Mouse (Mus musculus): ENCODE measurements around the gene Enc1. TPM values are rescaled to one million over a fixed set of nuclear protein-coding genes. Genes with fewer than 3 reads are reported as not detected.

The Enc1 gene
- polyA plus RNA-seq, 1 experiment from 2014 or later: 8.2 TPM

DNA sequence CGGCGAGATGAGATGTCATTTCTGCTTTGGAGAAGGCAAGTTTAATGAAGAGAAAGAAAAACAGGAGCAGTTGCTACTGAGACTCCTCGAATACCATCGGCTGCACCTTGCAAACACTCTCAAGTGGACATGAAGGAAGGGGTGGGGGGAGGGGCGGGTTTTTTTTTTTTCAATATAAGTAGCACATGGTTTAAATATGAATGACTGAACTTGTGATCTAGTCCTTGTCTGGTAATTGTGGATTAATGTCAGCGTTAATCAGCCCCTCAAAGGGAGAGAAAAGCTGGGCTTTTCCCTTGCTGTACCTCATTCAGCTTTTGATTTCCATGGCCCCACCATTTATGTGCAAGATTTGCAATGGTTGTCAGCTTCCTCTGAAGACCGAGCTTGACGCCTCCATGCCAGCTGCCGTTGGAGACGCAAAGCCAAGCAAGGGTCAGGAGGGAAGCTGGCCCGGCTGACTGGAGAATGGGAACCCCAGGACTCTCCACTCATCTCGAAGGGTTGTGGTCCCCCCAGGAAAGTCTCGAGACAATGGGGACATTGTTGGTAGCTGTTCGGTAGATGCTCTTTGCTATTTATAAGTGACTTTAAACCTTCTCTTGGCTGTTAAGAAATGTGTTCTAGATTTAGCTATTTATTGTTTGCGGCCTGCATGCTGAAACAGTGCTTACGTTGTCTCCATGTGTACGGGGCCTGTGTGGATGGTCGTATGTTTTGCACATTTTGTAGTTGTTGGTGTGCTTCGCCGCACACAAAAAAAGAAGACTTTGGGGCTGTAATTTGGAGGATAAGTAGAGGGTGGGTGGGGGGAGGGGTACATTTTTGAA lies 9.9 kb downstream of the Enc1 start:
- H3K27ac ChIP-seq (ENCODE audit: low read depth): no peak overlapping the region
- H3K9ac ChIP-seq (ENCODE audit: low read length): no peak overlapping the region
- no peak overlapping the region for H3K4me3 ChIP-seq (ENCODE audit: low read depth, low read length)
- DNase-seq (ENCODE audit: low spot score) (no peak), ATAC-seq (replicated peaks; ENCODE audit: low FRiP score, low TSS enrichment, low read depth) (no peak)
- H3K4me1 ChIP-seq (replicated peaks; ENCODE audit: control insufficient read depth, insufficient read depth, low read length): peaks cover 18% of the 10 kb centered on the region
- no peaks in the 10 kb centered on the region for H3K9me3 ChIP-seq (ENCODE audit: control insufficient read depth, low read length)
- H3K4me2 ChIP-seq (ENCODE audit: low read length): no peak overlapping the region
- H3K36me3 ChIP-seq (ENCODE audit: control insufficient read depth, insufficient read depth, low read length): peaks cover 66% of the 10 kb centered on the region
- H3K27me3 ChIP-seq (replicated peaks; ENCODE audit: control insufficient read depth, insufficient read depth, low read length): no peaks in the 10 kb centered on the region
- WGBS: 84% methylated on average over 20 of the region's 20 CpGs

- no peak overlapping the region for H3K9ac ChIP-seq (ENCODE audit: low read length)
- H3K4me3 ChIP-seq (ENCODE audit: low read depth, low read length): no peak overlapping the region
- DNase-seq (ENCODE audit: low spot score) (no peak), ATAC-seq (replicated peaks; ENCODE audit: low FRiP score, low TSS enrichment, low read depth) (no peak)
- 60% methylated on average over 7 of the region's 7 CpGs for WGBS
- H3K36me3 ChIP-seq (ENCODE audit: control insufficient read depth, insufficient read depth, low read length): peaks cover 56% of the 10 kb centered on the region
- H3K4me1 ChIP-seq (replicated peaks; ENCODE audit: control insufficient read depth, insufficient read depth, low read length): peaks cover 26% of the 10 kb centered on the region
- no peaks in the 10 kb centered on the region for H3K27me3 ChIP-seq (replicated peaks; ENCODE audit: control insufficient read depth, insufficient read depth, low read length)
- no peak overlapping the region for H3K4me2 ChIP-seq (ENCODE audit: low read length)
- H3K27ac ChIP-seq (ENCODE audit: low read depth): no peak overlapping the region
- H3K9me3 ChIP-seq (ENCODE audit: control insufficient read depth, low read length): no peaks in the 10 kb centered on the region
Observed at GRCm38 (mm10) chr13:97251736-97252135, 10.8 kb downstream of the Enc1 start.

DNA sequence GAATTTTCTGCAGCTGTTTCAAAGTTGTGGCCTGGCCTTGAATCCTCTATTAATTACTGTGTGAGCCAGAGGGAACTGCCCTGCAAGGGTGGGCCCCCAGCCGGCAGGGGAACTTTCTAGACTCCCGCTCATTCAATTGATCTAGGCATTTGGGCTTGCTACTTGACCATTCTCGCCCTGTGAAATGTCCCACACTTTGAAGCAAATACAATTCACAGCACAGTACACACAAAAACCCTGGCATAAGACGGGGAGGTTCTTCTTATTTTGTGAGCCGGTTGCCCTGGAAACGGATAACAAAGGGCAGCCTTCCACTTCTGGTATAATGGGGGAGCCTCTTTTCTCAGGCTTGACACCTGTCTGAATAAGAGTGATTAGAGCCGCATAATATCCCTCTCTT lies 11.6 kb downstream of the Enc1 start:
- Histone ChIP-seq H3K27me3 (replicated peaks; ENCODE audit: control insufficient read depth, insufficient read depth, low read length) (no peaks in the 10 kb centered on the region), H3K4me2 (ENCODE audit: low read length) (no peak overlapping the region), H3K9me3 (ENCODE audit: control insufficient read depth, low read length) (no peaks in the 10 kb centered on the region), H3K9ac (ENCODE audit: low read length) (no peak overlapping the region), H3K4me3 (ENCODE audit: low read depth, low read length) (no peak overlapping the region), H3K27ac (ENCODE audit: low read depth) (no peak overlapping the region), H3K4me1 (replicated peaks; ENCODE audit: control insufficient read depth, insufficient read depth, low read length) (peaks cover 31% of the 10 kb centered on the region), H3K36me3 (ENCODE audit: control insufficient read depth, insufficient read depth, low read length) (peaks cover 49% of the 10 kb centered on the region)
- 68% methylated on average over 7 of the region's 7 CpGs for WGBS
- DNase-seq (ENCODE audit: low spot score): no peak
- no peak for ATAC-seq (replicated peaks; ENCODE audit: low FRiP score, low TSS enrichment, low read depth)

DNA sequence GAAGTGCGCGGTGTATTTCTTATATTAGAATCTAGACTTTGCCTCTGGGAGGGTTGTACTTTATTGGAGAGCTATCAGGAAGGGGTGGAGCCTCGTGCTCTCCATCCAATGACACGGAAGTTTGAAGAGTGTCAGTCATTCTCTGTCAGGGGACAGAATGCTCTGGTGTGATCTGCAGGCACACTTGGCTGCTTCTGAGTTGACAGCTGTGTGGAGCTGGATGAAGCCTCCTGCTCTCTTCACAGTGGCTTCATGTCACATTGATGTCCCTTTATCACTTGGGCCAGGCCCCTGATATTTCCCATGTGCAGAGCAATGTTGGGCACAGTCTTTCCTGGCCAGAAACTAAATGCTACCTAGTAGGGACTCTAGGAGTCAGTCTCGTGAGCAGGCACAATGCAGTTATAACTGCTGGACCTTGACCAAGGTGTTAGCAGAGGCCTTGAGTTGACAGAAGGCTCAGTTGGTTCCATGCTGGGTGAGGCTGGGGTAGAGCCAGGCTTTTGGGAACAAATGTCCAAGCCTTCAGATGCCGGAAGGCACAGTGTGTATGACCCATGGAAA lies 12.6 kb downstream of the Enc1 start:
- Histone ChIP-seq H3K4me2 (ENCODE audit: low read length) (no peak overlapping the region), H3K36me3 (ENCODE audit: control insufficient read depth, insufficient read depth, low read length) (peaks cover 39% of the 10 kb centered on the region)
- DNase-seq (ENCODE audit: low spot score): no peak

DNA sequence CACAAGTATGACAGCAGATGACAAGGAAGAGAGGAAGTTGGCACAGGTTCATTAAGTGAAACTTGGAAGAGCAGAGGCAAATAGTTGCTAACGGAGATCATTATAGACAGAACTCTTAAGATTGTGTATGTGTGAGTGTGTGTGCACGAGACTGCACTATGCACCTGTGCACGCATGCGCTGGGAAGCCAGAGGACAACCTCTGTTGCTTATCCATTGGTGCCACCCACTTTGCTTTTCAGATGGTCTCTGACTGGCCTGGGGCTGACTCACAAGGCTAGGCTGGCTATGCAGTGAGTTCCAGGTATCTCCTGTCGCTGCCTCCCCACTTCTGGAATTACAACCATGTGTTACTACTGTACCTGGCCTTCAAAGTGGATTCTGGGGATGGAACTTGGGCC lies 13.1 kb downstream of the Enc1 start:
- Histone ChIP-seq H3K27me3 (replicated peaks; ENCODE audit: control insufficient read depth, insufficient read depth, low read length) (no peaks in the 10 kb centered on the region), H3K4me2 (ENCODE audit: low read length) (no peak overlapping the region), H3K27ac (ENCODE audit: low read depth) (no peak overlapping the region), H3K4me1 (replicated peaks; ENCODE audit: control insufficient read depth, insufficient read depth, low read length) (peaks cover 26% of the 10 kb centered on the region), H3K9me3 (ENCODE audit: control insufficient read depth, low read length) (no peaks in the 10 kb centered on the region), H3K9ac (ENCODE audit: low read length) (no peak overlapping the region), H3K4me3 (ENCODE audit: low read depth, low read length) (no peak overlapping the region), H3K36me3 (ENCODE audit: control insufficient read depth, insufficient read depth, low read length) (peaks cover 34% of the 10 kb centered on the region)
- ATAC-seq (replicated peaks; ENCODE audit: low FRiP score, low TSS enrichment, low read depth): no peak
- WGBS: 94% methylated on average over 5 of the region's 5 CpGs
- DNase-seq (ENCODE audit: low spot score): no peak

More for the DNA sequence above, 12.6 kb downstream of the Enc1 start:
- Histone ChIP-seq H3K27ac (ENCODE audit: low read depth) (no peak overlapping the region), H3K4me1 (replicated peaks; ENCODE audit: control insufficient read depth, insufficient read depth, low read length) (peaks cover 31% of the 10 kb centered on the region), H3K27me3 (replicated peaks; ENCODE audit: control insufficient read depth, insufficient read depth, low read length) (no peaks in the 10 kb centered on the region), H3K9ac (ENCODE audit: low read length) (no peak overlapping the region), H3K4me3 (ENCODE audit: low read depth, low read length) (no peak overlapping the region), H3K9me3 (ENCODE audit: control insufficient read depth, low read length) (no peaks in the 10 kb centered on the region)
- 75% methylated on average over 6 of the region's 6 CpGs for WGBS
- ATAC-seq (replicated peaks; ENCODE audit: low FRiP score, low TSS enrichment, low read depth): no peak

- DNase-seq (ENCODE audit: low spot score): no peak
- WGBS: 81% methylated on average over 10 of the region's 10 CpGs
- Histone ChIP-seq H3K9ac (ENCODE audit: low read length) (no peak overlapping the region), H3K4me1 (replicated peaks; ENCODE audit: control insufficient read depth, insufficient read depth, low read length) (peaks cover 20% of the 10 kb centered on the region), H3K9me3 (ENCODE audit: control insufficient read depth, low read length) (no peaks in the 10 kb centered on the region), H3K36me3 (ENCODE audit: control insufficient read depth, insufficient read depth, low read length) (peaks cover 30% of the 10 kb centered on the region), H3K27ac (ENCODE audit: low read depth) (no peak overlapping the region), H3K4me3 (ENCODE audit: low read depth, low read length) (no peak overlapping the region), H3K27me3 (replicated peaks; ENCODE audit: control insufficient read depth, insufficient read depth, low read length) (no peaks in the 10 kb centered on the region), H3K4me2 (ENCODE audit: low read length) (no peak overlapping the region)
- ATAC-seq (replicated peaks; ENCODE audit: low FRiP score, low TSS enrichment, low read depth): no peak
Observed at GRCm38 (mm10) chr13:97254564-97255164, 13.8 kb downstream of the Enc1 start.

DNA sequence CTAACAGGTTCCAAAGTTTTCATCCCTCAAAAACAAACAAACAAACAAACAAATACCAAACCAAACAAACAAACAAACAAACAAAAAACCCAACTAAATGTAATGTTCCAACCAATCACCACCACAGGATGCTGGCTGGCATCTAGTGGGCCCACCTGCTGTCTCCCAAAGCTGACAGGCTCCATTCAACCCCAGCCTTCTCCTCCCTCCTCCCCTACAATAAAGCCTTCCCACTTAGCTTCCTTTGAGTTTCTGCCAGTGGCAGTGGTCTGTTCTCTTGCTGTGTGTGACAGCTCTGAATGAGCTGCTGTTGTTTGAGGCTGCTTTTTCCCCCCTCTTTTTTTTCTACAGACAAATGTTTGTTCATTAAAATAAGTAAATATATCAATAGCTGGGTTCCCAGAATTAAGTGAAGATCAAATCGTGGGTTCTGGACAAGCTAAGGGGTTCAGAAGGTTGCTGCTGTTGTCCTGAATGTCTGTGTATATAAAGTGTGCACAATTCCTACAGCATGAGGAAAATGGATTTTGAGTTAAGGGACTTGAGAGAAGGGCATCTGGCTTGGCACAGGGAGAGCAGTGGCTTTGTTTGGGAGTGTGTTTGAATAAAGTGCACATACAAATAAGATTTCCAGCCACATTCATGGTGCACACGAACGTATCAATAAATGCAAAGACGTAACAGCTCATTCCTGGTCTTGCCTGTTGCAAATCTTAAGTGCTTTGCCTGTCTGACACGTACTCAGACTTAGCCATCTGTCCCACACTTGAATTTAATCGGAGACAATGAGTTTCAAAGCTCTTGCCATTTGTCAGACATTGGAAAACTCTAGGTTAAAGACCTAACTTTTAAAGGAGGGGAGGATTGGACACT lies 15.3 kb downstream of the Enc1 start:
- Histone ChIP-seq H3K9me3 (ENCODE audit: control insufficient read depth, low read length) (no peaks in the 10 kb centered on the region), H3K27ac (ENCODE audit: low read depth) (no peak overlapping the region; the same call in 1 of the 2 replicates), H3K4me3 (ENCODE audit: low read depth, low read length) (no peak overlapping the region), H3K9ac (ENCODE audit: low read length) (no peak overlapping the region), H3K27me3 (replicated peaks; ENCODE audit: control insufficient read depth, insufficient read depth, low read length) (no peaks in the 10 kb centered on the region), H3K4me2 (ENCODE audit: low read length) (no peak overlapping the region), H3K36me3 (ENCODE audit: control insufficient read depth, insufficient read depth, low read length) (peaks cover 15% of the 10 kb centered on the region), H3K4me1 (replicated peaks; ENCODE audit: control insufficient read depth, insufficient read depth, low read length) (peaks cover 20% of the 10 kb centered on the region)
- no peak for ATAC-seq (replicated peaks; ENCODE audit: low FRiP score, low TSS enrichment, low read depth)
- 43% methylated on average over 6 of the region's 6 CpGs for WGBS
- no peak for DNase-seq (ENCODE audit: low spot score)

GRCm38 (mm10) chr13:97256849-97257379 lies 16.0 kb downstream of the Enc1 start:
- Histone ChIP-seq H3K27me3 (replicated peaks; ENCODE audit: control insufficient read depth, insufficient read depth, low read length) (no peaks in the 10 kb centered on the region), H3K9ac (ENCODE audit: low read length) (no peak overlapping the region), H3K4me2 (ENCODE audit: low read length) (no peak overlapping the region), H3K36me3 (ENCODE audit: control insufficient read depth, insufficient read depth, low read length) (peaks cover 8% of the 10 kb centered on the region), H3K4me1 (replicated peaks; ENCODE audit: control insufficient read depth, insufficient read depth, low read length) (peaks cover 19% of the 10 kb centered on the region), H3K27ac (ENCODE audit: low read depth) (no peak overlapping the region; the same call in 1 of the 2 replicates), H3K9me3 (ENCODE audit: control insufficient read depth, low read length) (no peaks in the 10 kb centered on the region), H3K4me3 (ENCODE audit: low read depth, low read length) (no peak overlapping the region)
- DNase-seq (ENCODE audit: low spot score) (no peak), ATAC-seq (replicated peaks; ENCODE audit: low FRiP score, low TSS enrichment, low read depth) (no peak)
- 43% methylated on average over 12 of the region's 12 CpGs for WGBS

All from intestine, embryonic 14.5 days (tissue).